Comparison of ENCODE assay signal across 8 mouse cellular contexts in genomic region chr11:97314751-97315503, GRCm38 (mm10). TPM values are rescaled to one million over a fixed set of nuclear protein-coding genes. Genes with fewer than 3 reads are reported as not detected.
DNase-seq lines count a peak whose midpoint lies in the region; ATAC-seq and TF ChIP-seq lines count a peak whose summit lies in the region.

No protein-coding gene starts in this region.

- WGBS in lung, embryonic 14.5 days = 38% methylated on average over 8 of the region's 8 CpGs
- WGBS in limb, embryonic 13.5 days = 46% methylated on average over 8 of the region's 8 CpGs
- WGBS in olfactory bulb, adult 2 months = 40% methylated on average over 8 of the region's 8 CpGs

- TF ChIP-seq POLR2A in olfactory bulb, adult 2 months (IDR thresholded peaks at IDR 0.05; ENCODE audit: insufficient read depth, low read depth, low read length) = no peak

- no peaks in the 10 kb centered on the region for H3K4me1 ChIP-seq in lung, embryonic 14.5 days (ENCODE audit: insufficient read depth)
- H3K4me1 ChIP-seq in limb, embryonic 13.5 days = peaks cover 23% of the 10 kb centered on the region
- H3K4me1 ChIP-seq in olfactory bulb, adult 2 months (ENCODE audit: control insufficient read depth, insufficient read depth, low read length) = peaks cover 14% of the 10 kb centered on the region

- peak overlapping the region; percentile 71; the same call in 1 of the 2 replicates for H3K27ac ChIP-seq in lung, embryonic 14.5 days (ENCODE audit: low read depth)
- no peak overlapping the region for H3K27ac ChIP-seq in limb, embryonic 13.5 days
- no peak overlapping the region for H3K27ac ChIP-seq in olfactory bulb, adult 2 months (ENCODE audit: insufficient read depth, low read depth, low read length)

- H3K36me3 ChIP-seq in lung, embryonic 14.5 days (ENCODE audit: insufficient read depth) = no peaks in the 10 kb centered on the region; the same call in 1 of the 2 replicates
- H3K36me3 ChIP-seq in limb, embryonic 13.5 days = peaks cover 14% of the 10 kb centered on the region

- 0 out of 2 replicates have a peak overlapping the region, but pooled peaks have one; percentile 44 for H3K9ac ChIP-seq in lung, embryonic 14.5 days
- H3K9ac ChIP-seq in limb, embryonic 13.5 days = no peak overlapping the region

- TF ChIP-seq CTCF in lung, embryonic 14.5 days (IDR thresholded peaks at IDR 0.05; ENCODE audit: low read depth) = no peak
- TF ChIP-seq CTCF in olfactory bulb, adult 2 months (IDR thresholded peaks at IDR 0.05; ENCODE audit: insufficient read depth, low read depth, low read length) = no peak

- peak overlapping the region; percentile 59 for H3K4me2 ChIP-seq in lung, embryonic 14.5 days
- peak overlapping the region; percentile 65 for H3K4me2 ChIP-seq in limb, embryonic 13.5 days (replicated peaks)

- H3K27me3 ChIP-seq in lung, embryonic 14.5 days (ENCODE audit: insufficient read depth, low read length) = no peaks in the 10 kb centered on the region
- no peaks in the 10 kb centered on the region for H3K27me3 ChIP-seq in limb, embryonic 13.5 days

- no peaks in the 10 kb centered on the region for H3K9me3 ChIP-seq in lung, embryonic 14.5 days (ENCODE audit: low read depth, low read length)
- no peaks in the 10 kb centered on the region for H3K9me3 ChIP-seq in limb, embryonic 13.5 days

- DNase-seq in lung, embryonic 14.5 days = no peak
- no peak for DNase-seq in lung, postnatal 10 days
- DNase-seq in layer of hippocampus, adult 18-20 months (ENCODE audit: low spot score in 2 of 2) = no peak
- no peak for DNase-seq in natural killer cell, adult 2 months (ENCODE audit: low spot score in 2 of 2)
- no peak for DNase-seq in spleen, adult 12 weeks (ENCODE audit: low spot score)

- ATAC-seq in lung, embryonic 14.5 days (ENCODE audit: insufficient read depth) = no peak
- peak; percentile 13 for ATAC-seq in erythroid progenitor cell, adult 5-6 weeks (replicated peaks; ENCODE audit: low FRiP score, poor library complexity, severe bottlenecking)
- no peak for ATAC-seq in limb, embryonic 13.5 days (ENCODE audit: low FRiP score, low read depth)

- peak overlapping the region; percentile 55 for H3K4me3 ChIP-seq in lung, embryonic 14.5 days (ENCODE audit: low read depth, low read length)
- peak overlapping the region; percentile 59 for H3K4me3 ChIP-seq in limb, embryonic 13.5 days
- peak overlapping the region; percentile 42; the same call in 1 of the 2 replicates for H3K4me3 ChIP-seq in olfactory bulb, adult 2 months (ENCODE audit: insufficient read depth, low read depth, low read length)

RNA-seq across cellular contexts. Expression of gene Mrpl45, which starts 0.6 kb away (rescaled TPM):
- 46.0 and 48.1 TPM in 2 replicates for polyA plus RNA-seq in lung, embryonic 14.5 days (2014; fragmentation: Nextera tagmentation; extraction: Ambion mirVana)
- 13.4 and 15.5 TPM in 2 replicates for total RNA-seq in erythroid progenitor cell, adult 5-6 weeks (2015; ENCODE audit: low replicate concordance)
- 3.6 and 5.9 TPM in 2 replicates for total RNA-seq in erythroid progenitor cell, adult 5-6 weeks (2017; ENCODE audit: low replicate concordance)
- polyA plus RNA-seq in limb, embryonic 13.5 days (2015; fragmentation: Nextera tagmentation; extraction: Ambion mirVana) = 42.5 and 45.8 TPM in 2 replicates
- polyA plus RNA-seq in olfactory bulb, adult 2 months (2012; ENCODE audit: insufficient read depth, insufficient read length, low replicate concordance, missing spikeins) = not detected in 2 replicates
- total RNA-seq in layer of hippocampus, adult 18-20 months (2021) = 10 to 100 TPM; 27.7 to 30.6 TPM

RNA-seq across cellular contexts. Expression of gene Npepps, which starts 34.5 kb away (rescaled TPM):
- 70.7 and 76.2 TPM in 2 replicates for polyA plus RNA-seq in lung, embryonic 14.5 days (2014; fragmentation: Nextera tagmentation; extraction: Ambion mirVana)
- 20.9 and 25.6 TPM in 2 replicates for total RNA-seq in erythroid progenitor cell, adult 5-6 weeks (2015; ENCODE audit: low replicate concordance)
- 9.4 and 32.2 TPM in 2 replicates for total RNA-seq in erythroid progenitor cell, adult 5-6 weeks (2017; ENCODE audit: low replicate concordance)
- 90.8 and 96.0 TPM in 2 replicates for polyA plus RNA-seq in limb, embryonic 13.5 days (2015; fragmentation: Nextera tagmentation; extraction: Ambion mirVana)
- polyA plus RNA-seq in olfactory bulb, adult 2 months (2012; ENCODE audit: insufficient read depth, insufficient read length, low replicate concordance, missing spikeins) = 421 TPM in 1 of 2 replicates, not detected in the other
- 100 to 1,000 TPM; 135 to 145 TPM for total RNA-seq in layer of hippocampus, adult 18-20 months (2021)

RNA-seq across cellular contexts. Expression of gene Gpr179, which starts 37.0 kb away (rescaled TPM):
- polyA plus RNA-seq in lung, embryonic 14.5 days (2014; fragmentation: Nextera tagmentation; extraction: Ambion mirVana) = 0.08 and 0.09 TPM in 2 replicates
- total RNA-seq in erythroid progenitor cell, adult 5-6 weeks (2015; ENCODE audit: low replicate concordance) = not detected in 2 replicates
- 0.15 TPM in 1 of 2 replicates, not detected in the other for total RNA-seq in erythroid progenitor cell, adult 5-6 weeks (2017; ENCODE audit: low replicate concordance)
- polyA plus RNA-seq in limb, embryonic 13.5 days (2015; fragmentation: Nextera tagmentation; extraction: Ambion mirVana) = 0.04 and 0.09 TPM in 2 replicates
- not detected in 2 replicates for polyA plus RNA-seq in olfactory bulb, adult 2 months (2012; ENCODE audit: insufficient read depth, insufficient read length, low replicate concordance, missing spikeins)
- total RNA-seq in layer of hippocampus, adult 18-20 months (2021) = under 1 TPM; 0.13 to 0.40 TPM

RNA-seq across cellular contexts. Expression of gene Socs7, which starts 47.4 kb away (rescaled TPM):
- 1.9 and 2.7 TPM in 2 replicates for polyA plus RNA-seq in lung, embryonic 14.5 days (2014; fragmentation: Nextera tagmentation; extraction: Ambion mirVana)
- total RNA-seq in erythroid progenitor cell, adult 5-6 weeks (2015; ENCODE audit: low replicate concordance) = 2.5 and 2.9 TPM in 2 replicates
- total RNA-seq in erythroid progenitor cell, adult 5-6 weeks (2017; ENCODE audit: low replicate concordance) = 5.4 and 6.0 TPM in 2 replicates
- polyA plus RNA-seq in limb, embryonic 13.5 days (2015; fragmentation: Nextera tagmentation; extraction: Ambion mirVana) = 4.4 and 4.9 TPM in 2 replicates
- polyA plus RNA-seq in olfactory bulb, adult 2 months (2012; ENCODE audit: insufficient read depth, insufficient read length, low replicate concordance, missing spikeins) = not detected in 2 replicates
- 10 to 100 TPM; 81.5 to 85.4 TPM for total RNA-seq in layer of hippocampus, adult 18-20 months (2021)

Comparison
In these comparisons a context has a peak if more than half of its experiments do, and no peak if none do; other contexts are left out.
1. RNA of gene Mrpl45, which starts 0.6 kb away (polyA plus RNA-seq): 46.0 to 48.1 TPM in lung, embryonic 14.5 days and 42.5 to 45.8 TPM in limb, embryonic 13.5 days; not detected in olfactory bulb, adult 2 months; every median in the first group is over 10 times any median in the second.
2. Peak in every context shown above with its lines, with median percentiles within 50 percentile points of each other: H3K4me3 ChIP-seq.